Mouse (Mus musculus) embryonic facial prominence, embryonic 11.5 days (tissue): ENCODE results near the gene Xxylt1. TPM values are rescaled to one million over a fixed set of nuclear protein-coding genes. Genes with fewer than 3 reads are reported as not detected.

Source experiments
- ATAC-seq: fragments of 200-750 bp; cut with Nextera tagmentation; replicated peaks from 2 replicates; pipeline ENCODE4 v1.8.0; 2017; ENCODE audit warnings: low read depth; ENCODE audit not compliant: insufficient number of reproducible peaks, low FRiP score, low TSS enrichment
- DNase-seq: peaks from one replicate; pipeline ENCODE4 v3.0.0-alpha.2; 2015; ENCODE audit warnings: low spot score
- H3K27ac ChIP-seq: fragments of 300-500 bp; sonication (generic); replicated peaks from 2 replicates; pipeline ENCODE4 v1.5.1; 2014; ENCODE audit warnings: mild to moderate bottlenecking, low read depth, low read length, control low read depth
- H3K27me3 ChIP-seq: fragments of 300-500 bp; sonication (generic); 2 replicates; pipeline ENCODE4 v1.6.1; 2014; ENCODE audit warnings: mild to moderate bottlenecking, low read length, moderate library complexity, mixed read lengths; ENCODE audit not compliant: control insufficient read depth, insufficient read depth
- H3K36me3 ChIP-seq: fragments of 300-500 bp; sonication (generic); replicated peaks from 2 replicates; pipeline ENCODE4 v1.6.1; 2014; ENCODE audit warnings: low read depth, mild to moderate bottlenecking, low read length, moderate library complexity, mixed read lengths; ENCODE audit not compliant: control insufficient read depth, insufficient read depth
- H3K4me1 ChIP-seq: fragments of 300-500 bp; sonication (generic); 2 replicates; pipeline ENCODE4 v1.6.1; 2014; ENCODE audit warnings: low read length, mixed read lengths; ENCODE audit not compliant: control insufficient read depth, insufficient read depth
- H3K4me2 ChIP-seq: fragments of 300-500 bp; sonication (generic); 2 replicates; pipeline ENCODE4 v1.6.1; 2014; ENCODE audit warnings: low read depth, mild to moderate bottlenecking, control low read depth, low read length, moderate library complexity
- H3K4me3 ChIP-seq: fragments of 300-500 bp; sonication (generic); 2 replicates; pipeline ENCODE4 v1.5.1; 2014; ENCODE audit warnings: low read depth, low read length, control low read depth
- H3K9ac ChIP-seq: fragments of 300-500 bp; sonication (generic); replicated peaks from 2 replicates; pipeline ENCODE4 v1.6.1; 2014; ENCODE audit warnings: mild to moderate bottlenecking, control low read depth, low read length
- H3K9me3 ChIP-seq: fragments of 300-500 bp; sonication (generic); replicated peaks from 2 replicates; pipeline ENCODE4 v1.6.1; 2016; ENCODE audit warnings: mild to moderate bottlenecking, low read length, inconsistent platforms, mixed read lengths; ENCODE audit not compliant: control insufficient read depth
- WGBS: fragments of 180-500 bp; shearing (Covaris S2); extraction: QIAGEN DNeasy Blood & Tissue Kit; methylation state at CpG from one replicate; pipeline ENCODE4 v1.1.7; 2014; 5-methylcytosine and 5-hydroxymethylcytosine counted together
- polyA plus RNA-seq: library from polyadenylated mRNA; unstranded; fragments of >200 nt; fragmentation: Nextera tagmentation; extraction: Ambion mirVana; gene quantifications from 2 replicates; pipeline ENCODE4 v1.2.1, GENCODE M21; 2014

Gene Xxylt1
- polyA plus RNA-seq, 1 experiment from 2014 or later = 16.3 TPM

- no peak overlapping the region for H3K27ac ChIP-seq
- no peak for ATAC-seq
- 49% methylated on average over 9 of the region's 9 CpGs for WGBS
- DNase-seq = no peak
- H3K4me1 ChIP-seq = no peaks in the 10 kb centered on the region
- no peak overlapping the region for H3K4me3 ChIP-seq
- H3K27me3 ChIP-seq = no peaks in the 10 kb centered on the region
- no peaks in the 10 kb centered on the region for H3K36me3 ChIP-seq
- H3K9ac ChIP-seq = no peak overlapping the region
- no peak overlapping the region for H3K4me2 ChIP-seq
- H3K9me3 ChIP-seq = no peaks in the 10 kb centered on the region
Observed at GRCm38 (mm10) chr16:31093186-31093585, 12.0 kb upstream of the Xxylt1 start.

DNA sequence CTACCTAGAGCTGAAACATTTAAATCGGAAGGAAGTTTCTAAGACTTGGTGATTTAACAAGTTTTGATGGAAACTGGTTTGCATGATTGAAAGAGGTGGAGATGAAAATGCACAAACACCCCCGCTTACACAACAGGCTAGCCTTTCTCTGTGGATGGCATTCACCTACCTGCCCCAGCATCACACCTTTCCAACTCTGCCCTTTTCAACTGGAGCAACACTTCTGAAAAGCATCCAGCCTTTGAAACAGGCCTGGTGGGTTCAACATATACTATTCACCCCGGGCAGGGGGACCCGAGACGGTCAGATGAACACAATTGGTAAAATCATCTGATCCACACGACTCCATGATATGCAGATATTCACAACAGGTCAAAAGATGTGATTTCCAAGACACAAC is 659 bp upstream of the Xxylt1 start:
- H3K4me2 ChIP-seq = no peak overlapping the region
- 70% methylated on average over 6 of the region's 6 CpGs for WGBS
- H3K9me3 ChIP-seq = no peaks in the 10 kb centered on the region
- no peak overlapping the region for H3K27ac ChIP-seq
- H3K4me1 ChIP-seq = no peaks in the 10 kb centered on the region
- H3K9ac ChIP-seq = no peak overlapping the region
- no peaks in the 10 kb centered on the region for H3K36me3 ChIP-seq
- H3K27me3 ChIP-seq = no peaks in the 10 kb centered on the region
- ATAC-seq = no peak
- no peak overlapping the region for H3K4me3 ChIP-seq
- DNase-seq = no peak

GRCm38 (mm10) chr16:31080573-31081051 is 620 bp downstream of the Xxylt1 start:
- peak; percentile 72 for DNase-seq
- H3K9me3 ChIP-seq = no peaks in the 10 kb centered on the region
- ATAC-seq = peak; percentile 60
- H3K4me1 ChIP-seq = no peaks in the 10 kb centered on the region
- H3K4me2 ChIP-seq = peak overlapping the region; percentile 98
- 0% methylated on average over 36 of the region's 36 CpGs for WGBS
- H3K36me3 ChIP-seq = no peaks in the 10 kb centered on the region
- H3K4me3 ChIP-seq = peak overlapping the region; percentile 66
- peak overlapping the region; percentile 74 for H3K27ac ChIP-seq
- H3K27me3 ChIP-seq = no peaks in the 10 kb centered on the region
- peak overlapping the region; percentile 83 for H3K9ac ChIP-seq

GRCm38 (mm10) chr16:31077396-31077795 is 3.8 kb downstream of the Xxylt1 start:
- Histone ChIP-seq H3K27me3 (no peaks in the 10 kb centered on the region), H3K27ac (no peak overlapping the region), H3K4me3 (no peak overlapping the region), H3K9me3 (no peaks in the 10 kb centered on the region), H3K4me1 (no peaks in the 10 kb centered on the region), H3K4me2 (no peak overlapping the region), H3K9ac (no peak overlapping the region), H3K36me3 (no peaks in the 10 kb centered on the region)
- DNase-seq (no peak), ATAC-seq (no peak)
- 94% methylated on average over 5 of the region's 5 CpGs for WGBS

DNA sequence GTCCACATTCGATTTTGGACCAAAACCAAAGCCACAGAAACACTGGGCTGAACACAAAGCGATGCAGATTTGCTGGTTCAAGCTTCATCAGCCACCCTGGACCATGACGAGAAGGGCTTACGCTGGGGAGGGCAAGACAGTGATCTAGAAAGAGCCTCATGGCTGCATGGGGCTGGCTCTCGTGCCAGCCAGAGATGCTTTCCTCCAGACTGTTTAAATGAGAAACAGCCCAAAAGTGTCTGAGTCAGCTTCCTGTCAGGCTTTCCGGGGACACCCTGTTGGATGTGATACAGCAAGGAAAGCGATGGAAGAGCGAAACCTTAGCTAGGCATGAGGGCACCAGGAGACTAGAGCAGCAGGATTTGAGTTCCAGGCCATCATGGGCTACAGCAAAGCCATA is 4.8 kb downstream of the Xxylt1 start:
- 83% methylated on average over 8 of the region's 8 CpGs for WGBS
- Histone ChIP-seq H3K36me3 (no peaks in the 10 kb centered on the region), H3K9me3 (no peaks in the 10 kb centered on the region), H3K27ac (no peak overlapping the region), H3K9ac (no peak overlapping the region), H3K4me1 (no peaks in the 10 kb centered on the region), H3K27me3 (no peaks in the 10 kb centered on the region), H3K4me2 (no peak overlapping the region), H3K4me3 (no peak overlapping the region)
- DNase-seq (no peak), ATAC-seq (no peak)

- 76% methylated on average over 3 of the region's 3 CpGs for WGBS
- no peak overlapping the region for H3K27ac ChIP-seq
- no peak overlapping the region for H3K9ac ChIP-seq
- H3K4me1 ChIP-seq = no peaks in the 10 kb centered on the region
- no peak for DNase-seq
- ATAC-seq = no peak
- H3K4me2 ChIP-seq = no peak overlapping the region
- no peaks in the 10 kb centered on the region for H3K9me3 ChIP-seq
- no peaks in the 10 kb centered on the region for H3K27me3 ChIP-seq
- H3K36me3 ChIP-seq = no peaks in the 10 kb centered on the region
- no peak overlapping the region for H3K4me3 ChIP-seq
Observed at GRCm38 (mm10) chr16:31074324-31074908, 6.8 kb downstream of the Xxylt1 start.

DNA sequence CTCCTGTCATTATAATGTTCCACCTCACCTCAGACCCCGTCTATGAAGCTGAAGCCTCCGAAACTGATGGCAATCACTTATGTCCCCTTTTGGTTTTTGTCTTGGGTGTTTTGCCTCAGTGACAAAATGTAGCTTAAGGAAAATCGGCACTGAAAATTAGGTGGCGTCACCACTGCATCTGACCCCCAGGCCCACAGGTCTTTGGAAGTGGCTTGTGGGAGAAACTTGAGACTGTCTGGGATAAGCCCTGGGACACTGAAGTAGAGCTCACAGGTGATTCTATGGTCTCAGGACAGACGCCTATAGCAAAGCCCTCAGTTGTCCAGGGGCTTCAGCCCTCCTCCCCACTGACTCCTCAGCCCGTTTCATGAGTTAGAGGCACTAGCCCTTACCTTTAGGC is 9.5 kb downstream of the Xxylt1 start:
- H3K27ac ChIP-seq = no peak overlapping the region
- no peaks in the 10 kb centered on the region for H3K9me3 ChIP-seq
- H3K9ac ChIP-seq = no peak overlapping the region
- H3K4me1 ChIP-seq = no peaks in the 10 kb centered on the region
- no peak for DNase-seq
- 83% methylated on average over 6 of the region's 6 CpGs for WGBS
- H3K4me2 ChIP-seq = no peak overlapping the region
- no peaks in the 10 kb centered on the region for H3K27me3 ChIP-seq
- no peak overlapping the region for H3K4me3 ChIP-seq
- no peaks in the 10 kb centered on the region for H3K36me3 ChIP-seq
- ATAC-seq = no peak

GRCm38 (mm10) chr16:31070358-31071133 is 10.7 kb downstream of the Xxylt1 start:
- no peaks in the 10 kb centered on the region for H3K27me3 ChIP-seq
- ATAC-seq = peak; percentile 62
- DNase-seq = peak; percentile 89
- H3K4me2 ChIP-seq = peak overlapping the region; percentile 5; the same call in 1 of the 2 replicates
- no peaks in the 10 kb centered on the region for H3K4me1 ChIP-seq
- H3K9me3 ChIP-seq = no peaks in the 10 kb centered on the region
- H3K9ac ChIP-seq = peak overlapping the region; percentile 2; the same call in 1 of the 2 replicates
- no peaks in the 10 kb centered on the region for H3K36me3 ChIP-seq
- 13% methylated on average over 20 of the region's 21 CpGs for WGBS
- H3K27ac ChIP-seq = no peak overlapping the region
- H3K4me3 ChIP-seq = no peak overlapping the region
